Mouse (Mus musculus): ENCODE results near the gene Ly6g5b. TPM values are rescaled to one million over a fixed set of nuclear protein-coding genes. Genes with fewer than 3 reads are reported as not detected.

Ly6g5b gene
- total and polyA plus RNA-seq, 2 experiments = 0.46 to 0.62 TPM

DNA sequence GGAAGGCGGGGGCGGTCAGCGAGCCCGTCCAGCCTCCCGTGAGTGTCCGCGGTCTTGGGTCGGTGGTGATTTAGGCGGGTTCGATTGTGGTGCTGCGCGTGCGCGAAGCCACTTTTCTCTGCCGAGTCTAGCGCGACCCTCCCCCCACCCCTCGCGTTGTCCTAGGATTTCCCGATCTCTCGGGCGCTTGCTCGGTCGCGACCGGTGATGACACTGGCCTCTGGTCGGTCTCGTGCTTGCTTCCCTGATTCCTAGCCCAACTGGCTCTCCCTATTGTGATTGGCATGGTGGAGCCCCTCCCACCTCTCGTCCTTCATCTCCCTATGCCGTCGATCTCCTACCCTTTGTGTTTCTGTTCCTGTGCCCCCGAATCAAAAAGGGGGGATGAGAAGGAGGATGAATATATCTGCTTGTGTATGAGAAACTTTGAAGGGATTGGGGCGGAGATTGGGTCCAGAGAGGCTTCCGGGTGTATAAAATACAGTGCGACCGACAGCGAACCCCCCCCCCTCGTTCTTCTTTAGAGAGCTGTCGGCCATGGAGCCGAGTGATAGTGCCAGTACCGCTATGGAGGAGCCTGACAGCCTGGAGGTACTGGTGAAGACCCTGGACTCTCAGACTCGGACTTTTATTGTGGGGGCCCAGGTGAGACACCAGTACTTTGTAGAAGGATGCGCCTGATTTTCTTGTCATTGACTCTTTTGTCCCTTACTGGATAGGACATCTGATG lies 20.5 kb upstream of the Ly6g5b start:
- TF ChIP-seq POLR2A (IDR thresholded peaks at IDR 0.05; ENCODE audit: extremely low read depth, insufficient read depth, low read length) (0 out of 2 replicates have a peak, but pooled peaks have one; percentile 42), CTCF (IDR thresholded peaks at IDR 0.05; ENCODE audit: low read depth, low read length) (no peak)
- H3K27me3 ChIP-seq (ENCODE audit: control insufficient read depth, insufficient read depth, low read length) = no peaks in the 10 kb centered on the region
- peak overlapping the region; percentile 92 for H3K9ac ChIP-seq (ENCODE audit: low read depth, low read length)
- H3K4me1 ChIP-seq (ENCODE audit: control insufficient read depth, insufficient read depth, low read length) = peaks cover 9% of the 10 kb centered on the region
- H3K27ac ChIP-seq (replicated peaks; ENCODE audit: insufficient read depth, low read depth, low read length) = peak overlapping the region; percentile 97
- H3K36me3 ChIP-seq (ENCODE audit: control insufficient read depth, insufficient read depth, low read length) = peaks cover 16% of the 10 kb centered on the region; the same call in 1 of the 2 replicates
- DNase-seq (ENCODE audit: extremely low read depth, low read depth, low spot score) = peak; percentile 60
- peak overlapping the region; percentile 81 for H3K4me3 ChIP-seq (ENCODE audit: insufficient read depth, low read depth, low read length)
- H3K79me2 ChIP-seq (ENCODE audit: control insufficient read depth, insufficient read depth, low read length) = peaks cover 17% of the 10 kb centered on the region; the same call in 1 of the 2 replicates
- under 1% methylated on average over 43 of the region's 43 CpGs for WGBS

- Histone ChIP-seq H3K27me3 (ENCODE audit: control insufficient read depth, insufficient read depth, low read length) (no peaks in the 10 kb centered on the region), H3K4me3 (ENCODE audit: insufficient read depth, low read depth, low read length) (peak within 1 kb of the TSS; percentile 81), H3K79me2 (ENCODE audit: control insufficient read depth, insufficient read depth, low read length) (peaks cover 20% of the 10 kb centered on the region; the same call in 1 of the 2 replicates), H3K9ac (ENCODE audit: low read depth, low read length) (peak within 1 kb of the TSS; percentile 92), H3K4me1 (ENCODE audit: control insufficient read depth, insufficient read depth, low read length) (peaks cover 14% of the 10 kb centered on the region), H3K27ac (replicated peaks; ENCODE audit: insufficient read depth, low read depth, low read length) (peak within 1 kb of the TSS; percentile 97), H3K36me3 (ENCODE audit: control insufficient read depth, insufficient read depth, low read length) (peaks cover 16% of the 10 kb centered on the region; the same call in 1 of the 2 replicates)
- no peak for TF ChIP-seq CTCF (IDR thresholded peaks at IDR 0.05; ENCODE audit: low read depth, low read length)
- no peak for TF ChIP-seq POLR2A (IDR thresholded peaks at IDR 0.05; ENCODE audit: extremely low read depth, insufficient read depth, low read length)
- DNase-seq (ENCODE audit: extremely low read depth, low read depth, low spot score) = peak; percentile 84
- WGBS = under 1% methylated on average over 66 of the region's 66 CpGs
Observed at GRCm38 (mm10) chr17:35134801-35135590, 19.8 kb upstream of the Ly6g5b start, which contains the start of gene Bag6. Gene Bag6 (plus strand): TSS chr17:35135178.

GRCm38 (mm10) chr17:35133517-35133916 lies 18.3 kb upstream of the Ly6g5b start:
- Histone ChIP-seq H3K9ac (ENCODE audit: low read depth, low read length) (no peak overlapping the region), H3K4me1 (ENCODE audit: control insufficient read depth, insufficient read depth, low read length) (peaks cover 15% of the 10 kb centered on the region), H3K79me2 (ENCODE audit: control insufficient read depth, insufficient read depth, low read length) (peaks cover 19% of the 10 kb centered on the region; the same call in 1 of the 2 replicates), H3K4me3 (ENCODE audit: insufficient read depth, low read depth, low read length) (no peak overlapping the region), H3K36me3 (ENCODE audit: control insufficient read depth, insufficient read depth, low read length) (peaks cover 10% of the 10 kb centered on the region; the same call in 1 of the 2 replicates), H3K27me3 (ENCODE audit: control insufficient read depth, insufficient read depth, low read length) (no peaks in the 10 kb centered on the region), H3K27ac (replicated peaks; ENCODE audit: insufficient read depth, low read depth, low read length) (no peak overlapping the region)
- no peak for DNase-seq (ENCODE audit: extremely low read depth, low read depth, low spot score)
- WGBS = 96% methylated on average over 7 of the region's 7 CpGs
- TF ChIP-seq CTCF (IDR thresholded peaks at IDR 0.05; ENCODE audit: low read depth, low read length) (no peak), POLR2A (IDR thresholded peaks at IDR 0.05; ENCODE audit: extremely low read depth, insufficient read depth, low read length) (no peak)

DNA sequence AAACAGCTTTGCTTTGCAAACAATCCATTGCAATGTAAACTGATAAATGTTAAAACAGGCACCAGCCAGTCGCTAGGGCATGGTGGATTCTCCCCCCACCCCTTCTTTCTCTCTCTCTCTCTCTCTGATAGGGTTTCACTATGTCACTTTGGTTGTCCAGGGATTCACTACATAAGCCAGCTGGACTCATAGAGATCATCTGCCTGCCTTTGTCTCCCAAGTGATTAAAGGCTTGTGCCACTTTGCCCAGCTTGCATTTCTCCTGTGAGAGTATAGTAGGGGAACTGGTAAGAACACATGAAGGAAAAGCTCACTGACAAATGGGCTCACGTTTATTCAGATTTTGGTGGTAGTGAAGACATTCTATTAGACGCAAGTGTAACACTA lies 16.9 kb upstream of the Ly6g5b start:
- WGBS = 31% methylated on average over 3 of the region's 3 CpGs
- Histone ChIP-seq H3K4me1 (ENCODE audit: control insufficient read depth, insufficient read depth, low read length) (peaks cover 20% of the 10 kb centered on the region), H3K4me3 (ENCODE audit: insufficient read depth, low read depth, low read length) (no peak overlapping the region), H3K79me2 (ENCODE audit: control insufficient read depth, insufficient read depth, low read length) (peaks cover 21% of the 10 kb centered on the region; the same call in 1 of the 2 replicates), H3K27me3 (ENCODE audit: control insufficient read depth, insufficient read depth, low read length) (no peaks in the 10 kb centered on the region), H3K36me3 (ENCODE audit: control insufficient read depth, insufficient read depth, low read length) (peaks cover 7% of the 10 kb centered on the region; the same call in 1 of the 2 replicates), H3K27ac (replicated peaks; ENCODE audit: insufficient read depth, low read depth, low read length) (peak overlapping the region; percentile 57), H3K9ac (ENCODE audit: low read depth, low read length) (peak overlapping the region; percentile 15; the same call in 1 of the 2 replicates)
- no peak for DNase-seq (ENCODE audit: extremely low read depth, low read depth, low spot score)
- TF ChIP-seq CTCF (IDR thresholded peaks at IDR 0.05; ENCODE audit: low read depth, low read length) (no peak), POLR2A (IDR thresholded peaks at IDR 0.05; ENCODE audit: extremely low read depth, insufficient read depth, low read length) (no peak)

- peak; percentile 46; the same call in 1 of the 2 replicates for TF ChIP-seq POLR2A (IDR thresholded peaks at IDR 0.05; ENCODE audit: extremely low read depth, insufficient read depth, low read length)
- no peak for TF ChIP-seq CTCF (IDR thresholded peaks at IDR 0.05; ENCODE audit: low read depth, low read length)
- Histone ChIP-seq H3K9ac (ENCODE audit: low read depth, low read length) (peak within 1 kb of the TSS; percentile 80), H3K4me3 (ENCODE audit: insufficient read depth, low read depth, low read length) (peak within 1 kb of the TSS; percentile 69), H3K79me2 (ENCODE audit: control insufficient read depth, insufficient read depth, low read length) (peaks cover 23% of the 10 kb centered on the region; the same call in 1 of the 2 replicates), H3K27ac (replicated peaks; ENCODE audit: insufficient read depth, low read depth, low read length) (peak within 1 kb of the TSS; percentile 85), H3K4me1 (ENCODE audit: control insufficient read depth, insufficient read depth, low read length) (peaks cover 20% of the 10 kb centered on the region), H3K36me3 (ENCODE audit: control insufficient read depth, insufficient read depth, low read length) (peaks cover 7% of the 10 kb centered on the region; the same call in 1 of the 2 replicates), H3K27me3 (ENCODE audit: control insufficient read depth, insufficient read depth, low read length) (no peaks in the 10 kb centered on the region)
- DNase-seq (ENCODE audit: extremely low read depth, low read depth, low spot score) = peak; percentile 70
- WGBS = 25% methylated on average over 15 of the region's 15 CpGs
Observed at GRCm38 (mm10) chr17:35131500-35132173, 16.4 kb upstream of the Ly6g5b start, which contains the start of gene Apom. Gene Apom (minus strand): TSS chr17:35132050.

All from liver, adult 2 months (tissue).